Mouse (Mus musculus): ENCODE measurements at regions not wholly inside any gene's neighbourhood (a gene's known extent, or its start where the extent isn't known, plus 50 kb on each side); places are given as distances from the start of the nearest gene placed in this dataset.
A peak's percentile ranks its signal among the peaks of the same experiment; 100 is the strongest.

DNA sequence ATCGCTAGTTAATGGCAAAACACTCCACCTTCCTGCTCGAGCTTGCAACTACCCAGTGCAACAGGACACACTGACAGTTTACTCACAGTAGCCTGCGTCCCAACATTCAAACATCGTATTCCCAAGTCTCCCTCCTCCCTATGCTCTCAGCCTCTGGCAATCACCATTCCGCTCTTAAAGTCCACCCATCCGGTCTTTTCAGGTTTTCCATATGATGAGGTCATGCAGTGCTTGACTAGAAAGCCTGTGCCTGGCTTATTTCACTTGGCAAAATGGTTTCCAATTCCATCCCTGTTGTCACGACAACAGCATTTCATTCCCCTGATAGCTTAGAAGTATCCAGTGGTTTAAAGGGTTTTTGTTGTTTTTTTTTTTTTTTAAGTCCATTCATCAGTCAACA, 79.1 kb upstream of the H2afz start:
- H3K27ac ChIP-seq (ENCODE audit: low read length), result peak overlapping the region; percentile 30; the same call in 1 of the 2 replicates
- WGBS, result 18% methylated on average over 7 of the region's 7 CpGs
- peak; percentile 18; the same call in 1 of the 2 replicates for ATAC-seq
- H3K9ac ChIP-seq (ENCODE audit: low read depth, low read length), result no peak overlapping the region; the same call in 1 of the 2 replicates
- H3K4me2 ChIP-seq (ENCODE audit: low read length), result peak overlapping the region; percentile 5; the same call in 1 of the 2 replicates
- H3K36me3 ChIP-seq (ENCODE audit: control insufficient read depth, insufficient read depth, low read length), result no peaks in the 10 kb centered on the region
- peaks cover 25% of the 10 kb centered on the region for H3K4me1 ChIP-seq (ENCODE audit: control insufficient read depth, insufficient read depth, low read length)
- no peaks in the 10 kb centered on the region for H3K9me3 ChIP-seq (replicated peaks; ENCODE audit: control insufficient read depth, low read length, poor library complexity, severe bottlenecking)
- H3K4me3 ChIP-seq (ENCODE audit: low read depth, low read length), result no peak overlapping the region
- no peaks in the 10 kb centered on the region for H3K27me3 ChIP-seq (ENCODE audit: control insufficient read depth, insufficient read depth, low read depth, low read length)

DNA sequence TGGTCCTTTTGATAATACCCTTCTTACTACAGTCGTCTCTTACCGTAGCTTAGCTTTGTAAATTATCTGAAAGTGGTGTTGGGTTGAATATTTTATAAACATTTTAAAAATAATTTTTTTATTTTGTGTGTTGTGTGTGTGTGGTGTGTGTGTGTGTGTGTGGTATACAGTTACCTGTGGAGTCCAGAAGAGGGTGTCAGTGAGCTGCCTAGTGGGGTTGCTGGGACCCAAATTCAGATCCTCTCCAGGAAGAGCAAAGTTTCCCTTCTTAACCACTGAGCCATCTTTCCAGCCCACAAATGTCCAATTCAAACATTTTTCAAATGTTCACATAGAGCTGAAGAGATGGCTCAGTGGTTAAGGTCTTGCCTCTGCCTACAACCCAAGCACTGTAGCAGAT, 78.4 kb upstream of the H2afz start:
- Histone ChIP-seq H3K4me1 (ENCODE audit: control insufficient read depth, insufficient read depth, low read length) (peaks cover 23% of the 10 kb centered on the region), H3K9me3 (replicated peaks; ENCODE audit: control insufficient read depth, low read length, poor library complexity, severe bottlenecking) (no peaks in the 10 kb centered on the region), H3K36me3 (ENCODE audit: control insufficient read depth, insufficient read depth, low read length) (no peaks in the 10 kb centered on the region), H3K27me3 (ENCODE audit: control insufficient read depth, insufficient read depth, low read depth, low read length) (no peaks in the 10 kb centered on the region), H3K4me3 (ENCODE audit: low read depth, low read length) (no peak overlapping the region), H3K4me2 (ENCODE audit: low read length) (no peak overlapping the region), H3K27ac (ENCODE audit: low read length) (no peak overlapping the region), H3K9ac (ENCODE audit: low read depth, low read length) (no peak overlapping the region)
- ATAC-seq, result no peak
- WGBS, result 51% methylated on average over 2 of the region's 2 CpGs

DNA sequence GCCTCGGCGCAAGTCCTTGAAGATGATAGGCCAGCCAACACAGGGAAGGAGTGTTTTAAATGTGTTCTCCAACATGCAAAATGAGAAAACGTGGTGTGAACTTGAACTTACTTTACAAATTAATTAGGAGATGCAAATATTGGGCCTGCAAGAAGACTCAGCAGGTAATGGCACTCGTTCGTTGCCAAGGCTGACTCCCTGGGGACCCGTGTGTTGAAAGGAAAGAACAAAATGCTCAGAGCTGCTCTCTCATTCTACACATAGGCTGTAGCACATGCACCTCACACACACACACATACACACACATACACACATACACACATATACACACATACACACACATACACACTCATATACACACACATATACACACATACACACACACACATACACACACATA, 74.6 kb upstream of the H2afz start:
- WGBS, result 59% methylated on average over 6 of the region's 6 CpGs

DNA sequence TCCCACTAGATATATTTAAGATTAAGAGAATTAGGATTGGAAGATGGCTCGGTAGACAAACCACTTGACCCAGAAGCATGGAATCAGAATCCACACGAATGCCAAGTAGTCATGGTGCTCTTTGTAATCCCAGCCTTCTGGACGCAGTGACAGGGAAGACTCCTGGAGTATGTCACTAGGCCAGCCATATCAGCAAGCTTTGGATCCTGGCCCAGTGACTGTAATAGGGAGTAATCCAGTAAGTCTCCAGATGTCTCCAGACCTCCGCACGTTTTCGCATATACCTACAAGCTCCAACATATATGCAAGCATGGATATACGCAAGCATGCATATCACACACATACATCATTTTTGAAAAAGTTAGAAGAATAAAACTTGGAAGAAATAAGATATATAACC, 73.9 kb upstream of the H2afz start:
- peaks cover 11% of the 10 kb centered on the region for H3K4me1 ChIP-seq (ENCODE audit: control insufficient read depth, insufficient read depth, low read length)
- H3K27me3 ChIP-seq (ENCODE audit: control insufficient read depth, insufficient read depth, low read depth, low read length), result no peaks in the 10 kb centered on the region
- H3K4me3 ChIP-seq (ENCODE audit: low read depth, low read length), result no peak overlapping the region
- H3K9ac ChIP-seq (ENCODE audit: low read depth, low read length), result no peak overlapping the region
- 82% methylated on average over 7 of the region's 7 CpGs for WGBS
- no peak for ATAC-seq
- H3K9me3 ChIP-seq (replicated peaks; ENCODE audit: control insufficient read depth, low read length, poor library complexity, severe bottlenecking), result no peaks in the 10 kb centered on the region
- no peak overlapping the region for H3K27ac ChIP-seq (ENCODE audit: low read length)
- H3K36me3 ChIP-seq (ENCODE audit: control insufficient read depth, insufficient read depth, low read length), result no peaks in the 10 kb centered on the region
- no peak overlapping the region for H3K4me2 ChIP-seq (ENCODE audit: low read length)

More for the DNA sequence above, 74.6 kb upstream of the H2afz start:
- Histone ChIP-seq H3K27ac (ENCODE audit: low read length) (no peak overlapping the region), H3K36me3 (ENCODE audit: control insufficient read depth, insufficient read depth, low read length) (no peaks in the 10 kb centered on the region), H3K9me3 (replicated peaks; ENCODE audit: control insufficient read depth, low read length, poor library complexity, severe bottlenecking) (no peaks in the 10 kb centered on the region), H3K4me3 (ENCODE audit: low read depth, low read length) (no peak overlapping the region), H3K4me2 (ENCODE audit: low read length) (no peak overlapping the region), H3K27me3 (ENCODE audit: control insufficient read depth, insufficient read depth, low read depth, low read length) (no peaks in the 10 kb centered on the region), H3K4me1 (ENCODE audit: control insufficient read depth, insufficient read depth, low read length) (peaks cover 17% of the 10 kb centered on the region), H3K9ac (ENCODE audit: low read depth, low read length) (no peak overlapping the region)
- ATAC-seq, result no peak

GRCm38 (mm10) chr3:137795754-137796315, 68.5 kb upstream of the H2afz start:
- no peak overlapping the region for H3K4me2 ChIP-seq (ENCODE audit: low read length)
- H3K9me3 ChIP-seq (replicated peaks; ENCODE audit: control insufficient read depth, low read length, poor library complexity, severe bottlenecking), result no peaks in the 10 kb centered on the region
- H3K4me1 ChIP-seq (ENCODE audit: control insufficient read depth, insufficient read depth, low read length), result no peaks in the 10 kb centered on the region
- H3K9ac ChIP-seq (ENCODE audit: low read depth, low read length), result no peak overlapping the region
- no peaks in the 10 kb centered on the region for H3K27me3 ChIP-seq (ENCODE audit: control insufficient read depth, insufficient read depth, low read depth, low read length)
- 91% methylated on average over 7 of the region's 7 CpGs for WGBS
- no peak overlapping the region for H3K27ac ChIP-seq (ENCODE audit: low read length)
- no peaks in the 10 kb centered on the region for H3K36me3 ChIP-seq (ENCODE audit: control insufficient read depth, insufficient read depth, low read length)
- no peak for ATAC-seq
- no peak overlapping the region for H3K4me3 ChIP-seq (ENCODE audit: low read depth, low read length)

GRCm38 (mm10) chr3:137798769-137799168, 65.5 kb upstream of the H2afz start:
- Histone ChIP-seq H3K4me2 (ENCODE audit: low read length) (no peak overlapping the region), H3K9ac (ENCODE audit: low read depth, low read length) (no peak overlapping the region), H3K4me1 (ENCODE audit: control insufficient read depth, insufficient read depth, low read length) (no peaks in the 10 kb centered on the region), H3K27me3 (ENCODE audit: control insufficient read depth, insufficient read depth, low read depth, low read length) (no peaks in the 10 kb centered on the region), H3K9me3 (replicated peaks; ENCODE audit: control insufficient read depth, low read length, poor library complexity, severe bottlenecking) (no peaks in the 10 kb centered on the region), H3K4me3 (ENCODE audit: low read depth, low read length) (no peak overlapping the region), H3K27ac (ENCODE audit: low read length) (no peak overlapping the region), H3K36me3 (ENCODE audit: control insufficient read depth, insufficient read depth, low read length) (no peaks in the 10 kb centered on the region)
- ATAC-seq, result no peak
- 71% methylated on average over 4 of the region's 4 CpGs for WGBS

DNA sequence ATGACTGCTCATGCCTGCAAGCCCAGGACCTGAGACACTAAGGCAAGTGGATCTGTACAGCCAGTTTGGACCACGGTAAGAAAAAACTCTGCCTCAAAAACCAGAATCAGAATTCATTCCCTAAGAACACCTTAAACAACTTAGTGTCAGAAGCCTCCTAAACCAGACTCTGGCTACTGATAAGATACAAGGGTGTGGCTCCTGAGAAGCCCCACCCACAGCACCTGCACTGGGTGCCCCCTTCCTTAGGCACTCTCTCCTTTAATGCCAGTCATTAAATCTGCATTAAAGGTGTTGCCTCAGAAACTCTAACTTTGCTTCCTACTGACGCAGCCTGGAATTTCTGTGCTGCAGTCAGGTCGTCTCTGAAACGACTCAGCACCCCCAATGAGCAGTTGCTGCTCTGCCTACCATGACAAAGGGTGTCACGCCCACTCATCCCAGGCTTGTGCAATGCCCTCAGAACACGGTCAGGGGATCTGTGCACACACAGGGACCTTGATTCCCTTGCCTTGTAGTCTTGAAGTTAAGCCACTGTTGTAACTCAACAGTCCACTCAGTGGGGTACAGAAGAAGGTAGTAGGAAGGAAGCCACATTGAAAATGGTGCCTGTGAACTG, 62.8 kb upstream of the H2afz start:
- no peak overlapping the region for H3K27ac ChIP-seq (ENCODE audit: low read length)
- WGBS, result 59% methylated on average over 6 of the region's 6 CpGs
- no peak for ATAC-seq
- no peak overlapping the region for H3K4me2 ChIP-seq (ENCODE audit: low read length)
- H3K4me3 ChIP-seq (ENCODE audit: low read depth, low read length), result no peak overlapping the region
- H3K36me3 ChIP-seq (ENCODE audit: control insufficient read depth, insufficient read depth, low read length), result no peaks in the 10 kb centered on the region
- no peaks in the 10 kb centered on the region for H3K27me3 ChIP-seq (ENCODE audit: control insufficient read depth, insufficient read depth, low read depth, low read length)
- no peaks in the 10 kb centered on the region for H3K4me1 ChIP-seq (ENCODE audit: control insufficient read depth, insufficient read depth, low read length)
- no peaks in the 10 kb centered on the region for H3K9me3 ChIP-seq (replicated peaks; ENCODE audit: control insufficient read depth, low read length, poor library complexity, severe bottlenecking)
- H3K9ac ChIP-seq (ENCODE audit: low read depth, low read length), result no peak overlapping the region

DNA sequence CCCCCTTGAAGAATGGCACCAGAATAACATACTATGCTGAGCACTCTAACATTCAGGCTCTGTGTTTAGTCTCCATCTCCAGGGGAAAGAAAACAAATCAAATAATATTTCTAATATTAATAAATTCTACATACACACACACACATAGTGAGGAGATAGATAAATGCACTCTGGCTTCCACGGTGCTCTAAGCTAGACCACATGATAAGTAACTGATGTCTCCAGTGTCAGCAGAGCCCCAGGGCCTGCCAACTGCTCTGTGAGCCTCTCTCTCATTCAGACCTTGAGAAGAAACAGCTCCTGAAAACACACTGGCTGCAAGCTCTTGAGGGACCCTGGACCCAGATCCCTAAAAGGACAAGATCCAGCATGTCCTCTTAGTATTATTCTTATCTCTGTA, 56.9 kb upstream of the H2afz start:
- ATAC-seq, result no peak
- H3K4me2 ChIP-seq (ENCODE audit: low read length), result no peak overlapping the region
- H3K27me3 ChIP-seq (ENCODE audit: control insufficient read depth, insufficient read depth, low read depth, low read length), result no peaks in the 10 kb centered on the region
- no peaks in the 10 kb centered on the region for H3K36me3 ChIP-seq (ENCODE audit: control insufficient read depth, insufficient read depth, low read length)
- H3K27ac ChIP-seq (ENCODE audit: low read length), result no peak overlapping the region
- H3K9me3 ChIP-seq (replicated peaks; ENCODE audit: control insufficient read depth, low read length, poor library complexity, severe bottlenecking), result no peaks in the 10 kb centered on the region
- no peak overlapping the region for H3K9ac ChIP-seq (ENCODE audit: low read depth, low read length)
- no peak overlapping the region for H3K4me3 ChIP-seq (ENCODE audit: low read depth, low read length)
- 76% methylated on average over 1 of the region's 1 CpGs for WGBS
- H3K4me1 ChIP-seq (ENCODE audit: control insufficient read depth, insufficient read depth, low read length), result no peaks in the 10 kb centered on the region

GRCm38 (mm10) chr3:137807913-137808684, 56.2 kb upstream of the H2afz start:
- no peak overlapping the region for H3K9ac ChIP-seq (ENCODE audit: low read depth, low read length)
- no peaks in the 10 kb centered on the region for H3K36me3 ChIP-seq (ENCODE audit: control insufficient read depth, insufficient read depth, low read length)
- 80% methylated on average over 5 of the region's 5 CpGs for WGBS
- H3K27me3 ChIP-seq (ENCODE audit: control insufficient read depth, insufficient read depth, low read depth, low read length), result no peaks in the 10 kb centered on the region
- H3K4me2 ChIP-seq (ENCODE audit: low read length), result no peak overlapping the region
- ATAC-seq, result no peak
- H3K9me3 ChIP-seq (replicated peaks; ENCODE audit: control insufficient read depth, low read length, poor library complexity, severe bottlenecking), result no peaks in the 10 kb centered on the region
- H3K27ac ChIP-seq (ENCODE audit: low read length), result no peak overlapping the region
- H3K4me3 ChIP-seq (ENCODE audit: low read depth, low read length), result no peak overlapping the region
- no peaks in the 10 kb centered on the region for H3K4me1 ChIP-seq (ENCODE audit: control insufficient read depth, insufficient read depth, low read length)

All from midbrain, embryonic 16.5 days (tissue).